Mouse (Mus musculus): ENCODE measurements around the gene Hk1.

Hk1 gene

GRCm38 (mm10) chr10:62261115-62261886 lies 118.4 kb downstream of the Hk1 start:
- DNase-seq = peak; percentile 71

GRCm38 (mm10) chr10:62258298-62258697 lies 121.4 kb downstream of the Hk1 start:
- no peak for DNase-seq

GRCm38 (mm10) chr10:62252496-62253235 lies 127.0 kb downstream of the Hk1 start:
- no peak for DNase-seq

- DNase-seq = no peak
Measured at GRCm38 (mm10) chr10:62252000-62252488, 127.7 kb downstream of the Hk1 start, which contains the start of gene Tacr2. Gene Tacr2, plus strand, starts transcription at chr10:62252438.

GRCm38 (mm10) chr10:62247815-62248214 lies 131.9 kb downstream of the Hk1 start:
- peak; percentile 67 for DNase-seq

GRCm38 (mm10) chr10:62247156-62247555 lies 132.6 kb downstream of the Hk1 start:
- DNase-seq = peak; percentile 10

GRCm38 (mm10) chr10:62244067-62244466 lies 135.6 kb downstream of the Hk1 start:
- DNase-seq = no peak

- DNase-seq = peak; percentile 73
Measured at GRCm38 (mm10) chr10:62242896-62243295, 136.8 kb downstream of the Hk1 start.

- peak; percentile 71 for DNase-seq
Measured at GRCm38 (mm10) chr10:62242358-62242757, 137.3 kb downstream of the Hk1 start.

- no peak for DNase-seq
Measured at GRCm38 (mm10) chr10:62239270-62239669, 140.4 kb downstream of the Hk1 start.

GRCm38 (mm10) chr10:62238688-62239087 lies 141.0 kb downstream of the Hk1 start:
- no peak for DNase-seq

- no peak for DNase-seq
Measured at GRCm38 (mm10) chr10:62237205-62237604, 142.5 kb downstream of the Hk1 start.

GRCm38 (mm10) chr10:62236165-62236564 lies 143.5 kb downstream of the Hk1 start:
- no peak for DNase-seq

- no peak for DNase-seq
Measured at GRCm38 (mm10) chr10:62231811-62232210, 147.9 kb downstream of the Hk1 start.

- no peak for DNase-seq
Measured at GRCm38 (mm10) chr10:62231395-62231732, 148.3 kb downstream of the Hk1 start.

- peak; percentile 96 for DNase-seq
Measured at GRCm38 (mm10) chr10:62230708-62231394, 148.9 kb downstream of the Hk1 start, which contains the start of gene Tspan15. Gene Tspan15, minus strand, starts transcription at chr10:62231251.

GRCm38 (mm10) chr10:62228126-62228525 lies 151.6 kb downstream of the Hk1 start:
- DNase-seq = no peak

- no peak for DNase-seq
Measured at GRCm38 (mm10) chr10:62225839-62226238, 153.9 kb downstream of the Hk1 start.

GRCm38 (mm10) chr10:62224231-62224630 lies 155.5 kb downstream of the Hk1 start:
- DNase-seq = no peak

- peak; percentile 50 for DNase-seq
Measured at GRCm38 (mm10) chr10:62222777-62223176, 156.9 kb downstream of the Hk1 start.

- no peak for DNase-seq
Measured at GRCm38 (mm10) chr10:62221647-62222046, 158.1 kb downstream of the Hk1 start.

GRCm38 (mm10) chr10:62220732-62221514 lies 158.8 kb downstream of the Hk1 start:
- DNase-seq = peak; percentile 38

Measured in lung, postnatal 14 days (tissue).